Mouse (Mus musculus) midbrain, embryonic 13.5 days (tissue): ENCODE results near the gene Zdhhc14. TPM values are rescaled to one million over a fixed set of nuclear protein-coding genes. Genes with fewer than 3 reads are reported as not detected.

Source experiments
- ATAC-seq: fragments of 200-750 bp; cut with Nextera tagmentation; 2 replicates; pipeline ENCODE4 v1.8.0; 2017; ENCODE audit warnings: mild to moderate bottlenecking, moderate TSS enrichment, moderate library complexity
- H3K27ac ChIP-seq: fragments of 300-500 bp; sonication (generic); 2 replicates; pipeline ENCODE4 v1.5.1; 2015; ENCODE audit warnings: inconsistent platforms, mild to moderate bottlenecking, moderate library complexity
- H3K27me3 ChIP-seq: fragments of 300-500 bp; sonication (generic); 2 replicates; pipeline ENCODE4 v1.6.1; 2015; ENCODE audit warnings: mild to moderate bottlenecking, inconsistent platforms
- H3K36me3 ChIP-seq: fragments of 300-500 bp; sonication (generic); 2 replicates; pipeline ENCODE4 v1.6.1; 2015; ENCODE audit warnings: mild to moderate bottlenecking, inconsistent platforms
- H3K4me1 ChIP-seq: fragments of 300-500 bp; sonication (generic); replicated peaks from 2 replicates; pipeline ENCODE4 v1.6.1; 2015; ENCODE audit warnings: inconsistent platforms
- H3K4me2 ChIP-seq: fragments of 300-500 bp; sonication (generic); replicated peaks from 2 replicates; pipeline ENCODE4 v1.6.1; 2015; ENCODE audit warnings: moderate library complexity, mild to moderate bottlenecking, inconsistent platforms
- H3K4me3 ChIP-seq: fragments of 300-500 bp; sonication (generic); replicated peaks from 2 replicates; pipeline ENCODE4 v1.5.1; 2015; ENCODE audit warnings: mild to moderate bottlenecking, inconsistent platforms
- H3K9ac ChIP-seq: fragments of 300-500 bp; sonication (generic); replicated peaks from 2 replicates; pipeline ENCODE4 v1.6.1; 2015; ENCODE audit warnings: mild to moderate bottlenecking, inconsistent platforms
- H3K9me3 ChIP-seq: fragments of 300-500 bp; sonication (generic); 2 replicates; pipeline ENCODE4 v1.6.1; 2016; ENCODE audit warnings: mild to moderate bottlenecking, inconsistent platforms
- WGBS: fragments of 180-500 bp; shearing (Covaris S2); methylation state at CpG from one replicate; pipeline ENCODE4 v1.1.7; 2015; 5-methylcytosine and 5-hydroxymethylcytosine counted together
- polyA plus RNA-seq: library from polyadenylated mRNA; unstranded; fragments of >200 nt; fragmentation: Nextera tagmentation; extraction: Ambion mirVana; gene quantifications from 2 replicates; pipeline ENCODE4 v1.2.1, GENCODE M21; 2015

The Zdhhc14 gene
- polyA plus RNA-seq, 1 experiment from 2014 or later, result 5.8 TPM

DNA sequence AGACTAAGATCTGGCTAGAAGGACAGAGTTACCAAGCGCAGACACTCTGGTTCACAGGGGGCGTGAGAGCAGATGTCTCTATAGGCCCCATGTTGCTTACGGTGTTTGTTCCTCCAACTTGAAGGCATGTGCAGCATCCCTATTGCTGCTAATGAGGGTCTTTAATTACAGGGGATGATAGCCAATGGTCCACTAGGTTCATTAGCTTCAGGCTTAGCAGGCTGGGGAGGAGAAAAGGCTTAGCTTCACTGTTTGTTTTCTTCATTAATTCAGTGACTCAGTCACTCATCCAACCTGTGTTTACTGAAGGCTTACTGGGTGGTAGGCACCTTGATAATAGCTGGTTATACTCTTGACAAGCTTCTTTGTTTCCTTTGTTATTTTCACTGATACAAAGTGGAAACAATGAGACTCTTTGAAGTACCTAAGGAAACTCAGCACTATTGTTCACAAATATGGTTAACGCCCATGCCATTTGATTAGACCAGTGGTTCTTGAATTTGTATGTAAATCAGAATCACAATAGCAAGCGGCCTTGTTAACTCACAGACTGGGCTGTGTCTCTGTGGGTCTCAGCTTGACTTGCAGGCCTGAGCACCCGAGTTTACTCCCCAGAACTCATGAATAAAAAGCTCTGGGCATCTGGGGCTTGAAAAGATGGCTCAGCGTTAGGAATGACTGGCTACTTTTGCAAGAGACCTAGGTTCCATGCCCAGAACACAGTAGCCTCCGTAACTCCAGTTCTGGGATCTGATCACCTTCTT is 168.1 kb downstream of the Zdhhc14 start:
- Histone ChIP-seq H3K4me2 (no peak overlapping the region), H3K4me3 (no peak overlapping the region), H3K27ac (0 out of 2 replicates have a peak overlapping the region, but pooled peaks have one; percentile 35), H3K9ac (no peak overlapping the region), H3K27me3 (peaks cover 9% of the 10 kb centered on the region; the same call in 1 of the 2 replicates), H3K4me1 (peaks cover 11% of the 10 kb centered on the region), H3K36me3 (no peaks in the 10 kb centered on the region), H3K9me3 (no peaks in the 10 kb centered on the region)
- peak; percentile 63 for ATAC-seq
- 18% methylated on average over 8 of the region's 8 CpGs for WGBS

DNA sequence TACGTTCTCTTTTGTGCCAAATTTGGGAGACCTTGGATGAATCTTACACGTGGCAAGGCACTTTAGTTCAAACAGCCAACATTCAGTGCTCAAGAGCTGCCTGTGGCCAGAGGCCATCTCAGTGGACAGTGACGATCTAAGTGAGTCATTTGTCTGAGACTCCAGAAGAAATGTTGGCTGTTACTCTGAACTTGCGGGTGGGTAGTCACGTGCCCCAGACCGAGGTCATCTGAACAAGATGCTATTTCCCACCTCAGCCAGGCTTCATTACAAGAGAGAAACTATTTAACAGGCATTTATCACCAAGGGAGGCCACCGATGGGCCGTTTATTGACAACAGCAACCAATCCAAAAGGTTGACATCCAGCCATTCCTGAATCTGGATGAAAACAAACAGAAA is 174.3 kb downstream of the Zdhhc14 start:
- no peak overlapping the region for H3K4me2 ChIP-seq
- H3K27me3 ChIP-seq, result peaks cover 6% of the 10 kb centered on the region; the same call in 1 of the 2 replicates
- no peak overlapping the region for H3K4me3 ChIP-seq
- H3K9me3 ChIP-seq, result no peaks in the 10 kb centered on the region
- H3K9ac ChIP-seq, result no peak overlapping the region
- no peak for ATAC-seq
- H3K36me3 ChIP-seq, result no peaks in the 10 kb centered on the region
- peaks cover 6% of the 10 kb centered on the region for H3K4me1 ChIP-seq
- WGBS, result 87% methylated on average over 8 of the region's 8 CpGs
- no peak overlapping the region for H3K27ac ChIP-seq

DNA sequence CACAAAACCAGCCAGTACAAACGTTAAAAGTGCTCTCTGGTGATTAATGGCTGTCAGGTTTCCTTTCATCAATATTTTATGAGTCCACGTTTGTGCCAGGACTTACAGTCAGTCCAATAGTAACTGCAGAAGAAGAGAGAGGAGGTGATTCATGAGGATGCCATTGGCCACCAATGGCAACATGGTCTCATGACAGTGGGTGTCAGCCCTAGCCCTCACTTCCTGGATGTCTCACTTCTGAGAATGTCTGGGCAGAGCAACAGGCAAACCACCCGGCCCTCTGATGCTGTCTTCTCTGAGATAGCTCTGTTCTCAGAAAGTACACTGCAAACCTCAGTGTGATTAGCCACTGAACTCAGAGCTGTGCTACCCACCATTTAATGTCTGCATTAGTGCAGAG is 176.1 kb downstream of the Zdhhc14 start:
- no peak overlapping the region for H3K4me3 ChIP-seq
- no peaks in the 10 kb centered on the region for H3K36me3 ChIP-seq
- ATAC-seq, result no peak
- no peaks in the 10 kb centered on the region for H3K9me3 ChIP-seq
- peaks cover 6% of the 10 kb centered on the region for H3K4me1 ChIP-seq
- H3K27ac ChIP-seq, result no peak overlapping the region
- 74% methylated on average over 3 of the region's 3 CpGs for WGBS
- no peak overlapping the region for H3K4me2 ChIP-seq
- no peak overlapping the region for H3K9ac ChIP-seq
- peaks cover 6% of the 10 kb centered on the region; the same call in 1 of the 2 replicates for H3K27me3 ChIP-seq

DNA sequence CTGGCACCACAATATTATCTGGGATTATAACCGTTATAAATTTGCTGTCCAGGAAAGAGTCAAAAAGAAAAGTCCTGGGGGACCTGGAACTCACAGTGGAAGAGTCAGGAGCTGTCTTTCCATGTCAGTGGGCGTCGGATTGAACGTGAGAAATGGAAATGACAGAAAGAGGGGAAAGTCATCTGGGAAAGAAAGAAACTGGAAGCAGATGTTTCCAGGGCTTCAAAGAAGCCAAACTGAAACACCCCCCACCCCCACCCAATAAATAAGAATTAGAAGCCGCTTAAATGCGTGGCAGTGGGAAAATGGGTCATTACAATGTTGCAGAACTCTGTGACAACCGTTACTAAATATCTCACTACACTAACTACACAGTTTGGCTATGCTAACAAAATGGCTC is 176.6 kb downstream of the Zdhhc14 start:
- Histone ChIP-seq H3K27ac (no peak overlapping the region), H3K4me2 (no peak overlapping the region), H3K4me3 (no peak overlapping the region), H3K4me1 (peaks cover 6% of the 10 kb centered on the region), H3K9ac (no peak overlapping the region), H3K27me3 (peaks cover 6% of the 10 kb centered on the region; the same call in 1 of the 2 replicates), H3K36me3 (no peaks in the 10 kb centered on the region), H3K9me3 (no peaks in the 10 kb centered on the region)
- ATAC-seq, result no peak
- WGBS, result 49% methylated on average over 7 of the region's 7 CpGs

DNA sequence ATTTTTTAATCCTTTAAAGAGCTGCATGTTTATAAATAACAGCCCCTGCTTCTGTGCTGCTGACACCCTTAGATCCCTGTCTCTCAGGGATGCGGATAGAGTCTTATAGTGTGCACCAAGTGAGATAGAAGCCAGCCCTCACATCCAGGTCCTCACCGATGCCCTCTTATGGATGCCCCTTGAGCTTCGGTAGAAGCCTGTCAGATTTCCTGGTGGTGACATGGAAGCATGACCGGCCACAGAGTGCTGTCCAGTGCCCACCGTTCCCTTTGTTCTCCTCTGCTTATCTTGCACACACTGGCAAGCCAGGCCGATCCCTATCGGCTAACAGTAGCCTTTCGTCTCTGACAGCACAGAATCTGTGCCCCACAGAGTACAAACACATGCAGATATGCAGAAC is 183.6 kb downstream of the Zdhhc14 start:
- Histone ChIP-seq H3K9me3 (no peaks in the 10 kb centered on the region), H3K27me3 (no peaks in the 10 kb centered on the region), H3K4me1 (no peaks in the 10 kb centered on the region; the same call in 1 of the 2 replicates), H3K4me2 (no peak overlapping the region), H3K27ac (no peak overlapping the region), H3K9ac (no peak overlapping the region), H3K36me3 (no peaks in the 10 kb centered on the region), H3K4me3 (no peak overlapping the region)
- no peak for ATAC-seq
- 60% methylated on average over 8 of the region's 8 CpGs for WGBS

DNA sequence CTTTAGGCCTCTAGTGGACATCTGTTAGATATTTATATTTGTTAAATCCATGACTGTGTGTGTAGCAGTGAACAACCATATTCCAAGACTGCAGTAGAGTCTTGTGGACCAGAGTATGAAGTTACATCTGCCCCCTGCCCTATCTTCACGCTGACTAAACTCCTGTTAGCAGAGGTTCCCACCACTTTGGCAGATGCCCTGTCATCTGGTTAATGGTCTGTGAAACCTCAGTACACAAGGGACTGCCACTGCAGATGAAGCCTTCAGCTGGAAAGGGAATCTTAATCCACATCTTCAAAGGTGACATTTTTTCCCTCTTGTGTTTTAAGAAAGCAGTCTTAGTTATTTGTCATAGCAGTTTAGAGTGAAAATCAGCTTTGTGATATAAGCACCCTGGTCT is 187.0 kb downstream of the Zdhhc14 start:
- Histone ChIP-seq H3K27ac (no peak overlapping the region), H3K27me3 (no peaks in the 10 kb centered on the region), H3K9ac (no peak overlapping the region), H3K4me3 (no peak overlapping the region), H3K4me1 (no peaks in the 10 kb centered on the region; the same call in 1 of the 2 replicates), H3K4me2 (no peak overlapping the region), H3K36me3 (no peaks in the 10 kb centered on the region), H3K9me3 (no peaks in the 10 kb centered on the region)
- no peak for ATAC-seq
- 34% methylated on average over 1 of the region's 1 CpGs for WGBS

DNA sequence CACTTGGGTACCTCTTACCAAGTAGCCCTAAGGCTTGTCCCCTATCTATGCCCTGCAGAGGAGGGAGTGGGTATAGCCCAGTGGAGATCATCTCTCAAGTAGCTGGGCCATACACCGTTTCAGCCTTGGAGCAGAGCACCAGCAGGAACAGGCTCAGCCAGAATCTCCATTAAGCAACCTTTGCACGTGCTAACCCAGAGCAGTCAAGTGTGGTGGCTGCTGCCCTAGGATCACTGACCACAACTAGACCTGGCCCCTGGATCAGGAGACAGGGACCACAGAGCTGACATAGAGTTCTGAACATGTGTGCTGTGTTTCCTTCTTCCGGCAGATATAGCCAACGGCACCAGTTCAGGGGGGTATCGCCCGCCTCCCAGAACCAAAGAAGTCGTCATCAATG is 193.0 kb downstream of the Zdhhc14 start:
- Histone ChIP-seq H3K4me3 (no peak overlapping the region), H3K36me3 (no peaks in the 10 kb centered on the region), H3K9me3 (no peaks in the 10 kb centered on the region), H3K27me3 (no peaks in the 10 kb centered on the region), H3K27ac (no peak overlapping the region), H3K4me2 (no peak overlapping the region), H3K9ac (no peak overlapping the region), H3K4me1 (no peaks in the 10 kb centered on the region)
- ATAC-seq, result no peak
- WGBS, result 95% methylated on average over 7 of the region's 7 CpGs

DNA sequence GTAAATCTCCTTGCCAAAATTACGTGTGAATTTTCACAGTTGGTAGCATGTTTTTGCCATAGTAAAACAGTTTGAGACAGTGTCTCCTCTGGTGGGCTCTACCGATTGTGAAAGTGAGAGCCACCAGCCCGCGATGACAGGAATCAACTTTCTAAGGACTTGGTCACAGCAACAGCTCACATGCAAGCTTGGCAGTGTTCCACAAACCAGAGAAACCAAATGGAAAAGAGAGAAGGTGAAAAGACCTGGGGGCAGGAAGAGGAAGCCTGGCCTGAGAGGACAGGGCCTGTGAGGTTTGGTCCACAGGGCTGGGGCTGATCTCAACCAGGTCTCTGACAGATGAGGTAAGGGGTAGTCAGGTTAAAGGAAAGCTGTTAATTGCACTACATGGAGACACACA is 195.5 kb downstream of the Zdhhc14 start:
- 95% methylated on average over 4 of the region's 4 CpGs for WGBS
- Histone ChIP-seq H3K9ac (no peak overlapping the region), H3K27me3 (no peaks in the 10 kb centered on the region), H3K4me1 (no peaks in the 10 kb centered on the region), H3K4me2 (no peak overlapping the region), H3K4me3 (no peak overlapping the region), H3K9me3 (no peaks in the 10 kb centered on the region), H3K36me3 (no peaks in the 10 kb centered on the region), H3K27ac (no peak overlapping the region)
- no peak for ATAC-seq

DNA sequence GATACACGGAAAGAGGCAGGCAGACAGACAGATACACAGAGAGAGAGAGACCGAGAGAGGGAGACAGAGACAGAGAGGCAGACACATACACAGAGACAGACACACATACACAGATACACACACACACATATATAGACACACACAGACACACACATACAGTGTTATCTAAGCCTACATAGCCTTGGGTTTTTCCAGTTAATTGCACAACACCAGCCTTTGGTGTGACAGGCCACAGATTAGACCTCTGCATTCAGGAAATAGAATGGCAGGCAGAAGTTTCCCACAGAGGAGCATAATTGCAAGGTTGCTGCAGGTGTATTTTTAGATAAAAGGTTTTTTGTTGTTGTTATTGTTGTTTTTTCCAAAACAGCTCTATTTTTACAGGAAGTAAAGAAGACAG is 195.9 kb downstream of the Zdhhc14 start:
- Histone ChIP-seq H3K4me1 (no peaks in the 10 kb centered on the region), H3K9ac (no peak overlapping the region), H3K9me3 (no peaks in the 10 kb centered on the region), H3K27me3 (no peaks in the 10 kb centered on the region), H3K36me3 (no peaks in the 10 kb centered on the region), H3K4me3 (no peak overlapping the region), H3K4me2 (no peak overlapping the region), H3K27ac (no peak overlapping the region)
- 97% methylated on average over 2 of the region's 2 CpGs for WGBS
- no peak for ATAC-seq

DNA sequence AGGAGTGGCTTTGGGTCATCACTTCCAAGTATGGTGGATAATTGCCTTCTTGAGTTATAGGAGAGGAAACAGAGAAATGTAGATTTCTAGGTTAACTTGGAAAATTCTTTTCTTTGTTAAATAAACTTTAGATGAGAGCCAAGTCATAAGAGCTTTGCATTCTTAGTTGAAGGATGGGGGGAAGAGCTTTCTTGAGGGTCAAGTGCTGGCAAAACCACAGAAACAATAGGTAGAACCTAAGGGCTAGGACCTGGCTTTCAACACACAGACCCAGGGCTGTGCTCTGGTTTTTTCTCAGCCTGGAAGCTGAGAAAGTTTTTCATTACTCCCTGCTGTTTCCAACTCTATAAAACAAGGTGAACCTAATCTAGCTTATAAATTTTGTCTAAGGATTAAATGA is 196.3 kb downstream of the Zdhhc14 start:
- Histone ChIP-seq H3K27me3 (no peaks in the 10 kb centered on the region), H3K4me1 (no peaks in the 10 kb centered on the region), H3K4me2 (no peak overlapping the region), H3K9ac (no peak overlapping the region), H3K9me3 (no peaks in the 10 kb centered on the region), H3K27ac (no peak overlapping the region), H3K36me3 (no peaks in the 10 kb centered on the region), H3K4me3 (no peak overlapping the region)
- ATAC-seq, result no peak

DNA sequence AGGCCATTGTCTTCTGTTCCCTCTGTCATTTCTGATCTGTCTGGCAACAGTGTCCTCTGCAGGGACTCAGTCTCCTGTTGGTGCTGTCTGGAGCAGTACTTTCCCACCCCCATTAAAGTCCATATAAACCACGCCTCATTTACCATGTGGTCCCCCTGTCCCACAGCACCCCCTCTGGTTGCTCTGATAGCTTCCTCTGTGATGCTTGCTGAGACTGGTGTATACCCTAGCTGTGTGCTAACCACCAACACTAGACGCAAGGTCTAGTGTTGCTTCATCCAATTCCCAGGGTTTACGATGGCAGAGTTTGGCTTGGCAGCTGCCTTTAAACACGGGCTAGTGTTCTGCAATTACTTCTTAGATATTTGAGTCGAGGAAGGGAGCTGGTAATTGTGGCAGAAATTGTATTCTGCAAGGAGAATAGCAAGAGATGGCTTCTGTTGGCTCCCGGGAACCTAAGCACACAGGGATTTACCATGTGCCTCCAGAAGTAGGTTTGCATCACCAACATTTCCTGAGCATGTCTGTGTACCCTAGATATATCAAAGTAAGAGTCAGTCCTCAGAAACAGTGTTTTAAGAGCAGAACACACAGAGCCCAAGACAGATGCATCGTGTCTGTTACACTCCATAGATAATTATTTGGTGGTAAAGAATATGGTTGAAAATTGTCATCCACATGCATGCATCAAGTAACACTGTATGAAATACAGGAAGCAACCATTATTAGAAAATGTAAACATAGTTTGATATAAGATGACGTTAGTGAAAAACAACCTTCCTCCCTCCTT is 198.6 kb downstream of the Zdhhc14 start:
- Histone ChIP-seq H3K4me1 (no peaks in the 10 kb centered on the region), H3K4me2 (no peak overlapping the region)
- WGBS, result 87% methylated on average over 8 of the region's 8 CpGs

DNA sequence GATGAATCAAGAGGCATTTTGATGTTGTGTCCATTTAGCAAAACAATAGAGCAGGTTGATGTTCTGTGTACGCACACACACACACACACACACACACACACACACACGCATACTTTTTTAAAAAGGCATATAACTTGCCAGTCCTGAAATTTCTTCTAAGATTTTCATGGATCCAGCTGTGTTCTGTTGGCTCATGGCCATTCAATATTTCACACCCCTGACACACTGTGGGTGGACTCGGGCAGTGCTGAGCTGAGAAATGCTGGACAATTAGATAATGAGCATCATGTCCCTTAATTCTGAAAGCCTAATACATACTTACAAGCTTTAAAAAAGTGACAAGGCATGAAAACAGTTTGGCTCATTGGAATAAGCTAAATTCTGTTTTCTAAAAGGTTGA is 200.3 kb downstream of the Zdhhc14 start:
- ATAC-seq, result no peak
- H3K9me3 ChIP-seq, result no peaks in the 10 kb centered on the region
- 87% methylated on average over 3 of the region's 3 CpGs for WGBS
- H3K4me3 ChIP-seq, result no peak overlapping the region
- H3K27me3 ChIP-seq, result no peaks in the 10 kb centered on the region
- H3K27ac ChIP-seq, result no peak overlapping the region
- no peak overlapping the region for H3K9ac ChIP-seq
- no peaks in the 10 kb centered on the region for H3K36me3 ChIP-seq
- no peak overlapping the region for H3K4me2 ChIP-seq
- no peaks in the 10 kb centered on the region for H3K4me1 ChIP-seq

More for the DNA sequence above, 198.6 kb downstream of the Zdhhc14 start:
- Histone ChIP-seq H3K36me3 (no peaks in the 10 kb centered on the region), H3K27me3 (no peaks in the 10 kb centered on the region), H3K27ac (no peak overlapping the region), H3K9ac (no peak overlapping the region), H3K9me3 (no peaks in the 10 kb centered on the region), H3K4me3 (no peak overlapping the region)
- ATAC-seq, result no peak
